Mouse (Mus musculus): ENCODE measurements around the gene Adat3.

Adat3 gene

DNA sequence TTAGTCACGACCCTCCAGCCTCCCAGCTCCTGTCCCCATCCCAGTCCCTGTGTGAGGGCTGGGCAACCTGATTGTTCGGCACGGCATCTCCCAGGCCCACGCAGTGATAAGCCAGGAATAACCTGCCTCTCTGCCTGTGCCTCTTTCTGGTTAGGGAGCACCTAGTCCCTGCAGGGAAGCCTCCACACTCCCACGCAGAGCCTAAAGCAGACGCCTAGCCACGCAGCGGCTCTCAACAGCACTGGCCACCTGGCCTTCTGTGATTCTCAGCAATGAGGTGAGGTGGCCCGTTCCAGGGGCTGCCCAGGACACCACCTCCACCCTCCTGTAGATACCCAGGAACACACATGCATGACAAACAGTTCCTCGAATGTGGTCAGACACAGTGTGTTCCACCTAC, 47.7 kb downstream of the Adat3 start:
- no peak for DNase-seq (ENCODE audit: low read depth, low spot score)

DNA sequence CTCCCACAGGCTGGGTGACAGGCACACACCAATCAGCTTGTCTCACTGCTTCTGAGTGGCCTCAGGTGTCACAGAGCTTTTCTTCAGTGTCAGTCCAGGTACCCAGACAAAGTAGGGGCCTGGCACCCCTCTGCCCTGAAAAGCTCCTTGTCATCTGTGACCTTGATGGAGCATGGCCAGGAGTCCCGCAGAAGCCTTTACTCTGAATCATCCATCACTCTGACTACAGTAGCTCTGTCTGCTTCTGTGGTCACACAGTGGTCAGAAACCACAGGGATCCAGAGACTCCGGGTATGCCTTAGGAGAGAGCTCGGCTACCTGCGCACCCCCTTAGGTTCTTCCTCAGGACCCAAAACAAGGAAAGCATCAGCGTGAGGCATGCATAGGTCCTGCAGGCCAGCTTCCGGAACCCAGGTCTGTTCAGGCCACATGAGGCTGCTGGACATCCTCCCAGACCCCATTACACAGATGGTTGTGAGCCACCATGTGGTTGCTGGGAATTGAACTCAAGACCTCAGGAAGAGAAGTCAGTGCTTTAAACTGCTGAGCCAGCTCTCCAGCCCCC, 50.6 kb downstream of the Adat3 start:
- DNase-seq (ENCODE audit: low read depth, low spot score): no peak

DNA sequence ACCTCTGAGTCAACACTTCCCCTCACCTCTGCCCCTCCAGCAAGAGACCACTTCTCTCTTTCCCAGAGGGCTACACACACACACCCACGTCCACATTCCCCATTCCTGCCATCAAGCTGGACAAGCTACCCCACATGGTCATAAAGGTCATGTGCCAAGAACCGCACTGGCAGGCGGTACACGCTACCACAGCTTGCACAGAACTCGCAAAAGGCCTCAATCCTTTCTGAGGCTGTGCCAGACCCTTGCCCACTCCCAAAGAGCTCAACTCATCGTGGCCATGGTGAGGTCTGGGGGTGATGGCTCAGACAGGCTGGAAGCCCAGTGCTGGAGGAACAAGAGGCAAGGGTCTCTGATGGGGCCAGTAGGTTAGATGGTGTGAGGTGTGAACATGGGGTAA, 52.2 kb downstream of the Adat3 start:
- DNase-seq (ENCODE audit: low read depth, low spot score): no peak

DNA sequence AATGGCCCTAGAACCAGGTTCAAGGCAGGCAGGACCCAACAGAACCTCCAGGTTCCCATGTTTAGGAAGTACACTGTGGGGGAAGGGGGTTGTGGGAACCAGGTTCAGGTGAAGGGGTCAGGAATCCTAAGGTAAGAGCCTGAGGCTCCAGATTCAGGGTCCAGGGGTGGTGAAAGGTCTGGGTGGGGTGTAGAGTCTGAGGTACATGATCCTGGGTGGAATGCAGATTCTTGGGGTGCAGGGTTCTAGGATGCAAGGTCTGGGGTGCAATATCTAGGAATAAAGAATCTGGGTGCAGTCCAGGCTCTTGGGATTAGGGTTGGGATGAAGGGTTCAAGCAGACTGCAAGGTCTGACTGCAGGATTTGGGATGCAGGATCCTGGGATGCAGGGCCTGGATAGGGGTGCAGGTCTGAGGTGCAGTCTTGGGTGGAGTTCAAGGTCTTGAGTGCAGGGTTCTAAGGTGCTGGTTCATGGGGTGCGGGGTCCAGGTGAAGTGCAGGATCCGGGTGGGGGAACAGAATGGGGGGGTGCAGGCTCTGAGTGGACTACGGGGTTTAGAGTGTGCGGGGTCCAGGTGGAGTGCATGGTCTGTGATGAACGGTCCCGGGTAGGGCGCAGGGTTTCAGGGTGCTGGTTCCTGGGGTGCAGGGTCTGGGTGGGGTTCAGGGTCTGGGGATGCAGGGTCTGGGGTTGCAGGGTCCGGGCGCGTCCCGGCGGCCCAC, 52.9 kb downstream of the Adat3 start:
- DNase-seq (ENCODE audit: low read depth, low spot score): no peak

DNA sequence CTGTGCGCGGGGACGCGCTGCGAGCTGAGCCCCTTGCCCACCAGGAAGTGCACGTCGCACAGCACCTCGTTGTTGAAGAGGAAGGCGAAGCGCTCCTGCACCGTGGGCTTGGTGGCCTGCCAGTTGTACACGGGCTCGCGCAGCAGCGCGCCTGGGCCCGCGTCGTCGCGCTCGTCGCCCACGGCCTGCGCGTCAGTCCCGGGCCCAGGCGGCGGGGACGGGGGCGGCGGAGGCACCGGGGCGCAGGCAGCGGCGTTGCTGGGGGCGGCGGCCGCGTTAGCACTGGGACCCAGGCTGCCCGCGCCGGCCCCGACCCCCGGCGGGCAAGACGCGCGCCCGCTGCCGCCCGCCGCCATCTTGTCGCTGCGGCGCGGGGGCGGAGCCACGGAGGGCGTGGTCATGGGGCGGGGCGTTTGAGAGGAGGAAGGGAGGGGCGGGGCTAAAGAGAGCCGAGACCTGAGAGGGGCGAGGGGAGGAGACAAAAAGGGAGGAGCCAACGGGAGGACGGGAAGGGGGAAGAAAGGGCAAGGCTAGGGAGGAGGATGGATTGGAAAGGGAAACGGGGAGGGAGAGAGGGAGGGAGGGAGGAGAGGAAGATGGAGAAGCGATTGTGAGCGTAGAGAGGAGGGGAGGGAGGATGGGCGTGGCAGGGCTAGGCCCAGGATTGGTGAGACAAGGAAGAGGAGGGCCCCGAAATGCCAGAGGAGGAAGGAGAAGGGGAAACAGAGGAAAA, 53.6 kb downstream of the Adat3 start:
- DNase-seq (ENCODE audit: low read depth, low spot score): peak; percentile 98

DNA sequence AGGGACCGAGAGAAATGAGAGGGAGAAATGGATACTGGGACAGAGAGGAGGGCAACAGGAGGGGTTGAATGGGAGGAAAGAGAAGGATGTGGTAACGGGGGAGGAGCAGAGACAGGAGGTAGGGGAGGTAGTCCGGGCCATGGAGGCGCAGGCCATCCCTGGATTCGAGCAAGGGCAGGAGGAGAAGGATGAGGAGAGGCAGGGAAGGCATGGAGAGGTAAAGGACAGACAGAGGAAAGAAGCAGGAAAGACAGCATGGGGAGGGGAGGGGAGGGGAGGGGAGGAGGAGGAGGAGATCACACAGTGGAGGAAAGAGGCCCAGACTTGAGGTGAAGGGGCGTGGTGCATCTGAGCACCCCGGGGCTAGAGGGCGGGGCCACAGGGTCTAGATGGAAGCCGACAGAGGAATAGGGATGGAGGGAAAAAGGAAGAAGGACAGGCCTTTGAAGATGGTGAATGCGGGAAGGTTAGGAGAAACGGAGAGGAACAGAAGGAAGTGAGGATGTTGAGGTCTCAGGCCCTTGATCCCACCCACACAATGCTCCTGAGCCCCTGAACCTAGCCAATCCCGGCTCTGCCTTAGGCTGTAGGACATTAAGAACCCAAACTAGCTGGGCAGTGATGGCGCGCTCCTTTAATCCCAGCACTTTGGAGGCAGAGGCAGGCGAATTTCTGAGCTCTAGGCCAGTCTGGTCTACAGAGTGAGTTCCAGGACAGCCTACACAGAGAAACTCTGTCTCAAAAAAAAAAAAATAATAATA, 54.4 kb downstream of the Adat3 start, which contains the start of gene Btbd2:
TSS of gene Btbd2 (minus strand) at position 209 of the 761 bp plus-strand sequence.
- DNase-seq (ENCODE audit: low read depth, low spot score): no peak
